Mouse (Mus musculus) lung, postnatal 0 days (tissue): ENCODE measurements around the gene Rpusd3.
A peak's percentile ranks its signal among the peaks of the same experiment; 100 is the strongest.

ENCODE experiments used
- CTCF ChIP-seq: IDR thresholded peaks from 2 replicates; pipeline ENCODE4 v1.5.1; 2016; ENCODE audit warnings: antibody characterized with exemption, mild to moderate bottlenecking
- EP300 ChIP-seq: IDR thresholded peaks from 2 replicates; pipeline ENCODE4 v1.6.1; 2016; ENCODE audit warnings: antibody characterized with exemption, mild to moderate bottlenecking, control low read depth

GRCm38 (mm10) chr6:113392387-113393071 lies 26.6 kb downstream of the Rpusd3 start:
- TF ChIP-seq EP300 (no peak), CTCF (0 out of 2 replicates have a peak, but pooled peaks have one; percentile 2)
